Mouse (Mus musculus) heart, embryonic 10.5 days (tissue): ENCODE measurements at regions not wholly inside any gene's neighbourhood (a gene's known extent, or its start where the extent isn't known, plus 50 kb on each side); places are given as distances from the start of the nearest gene placed in this dataset.

ENCODE experiments used
- DNase-seq: peaks from one replicate; pipeline ENCODE4 v3.0.0-alpha.2; 2017; ENCODE audit warnings: low spot score
- H3K27ac ChIP-seq: fragments of 300-500 bp; sonication (generic); 2 replicates; pipeline ENCODE4 v1.5.1; 2016; ENCODE audit warnings: mild to moderate bottlenecking
- H3K27me3 ChIP-seq: fragments of 300-500 bp; sonication (generic); 2 replicates; pipeline ENCODE4 v1.6.1; 2016; ENCODE audit warnings: mild to moderate bottlenecking; ENCODE audit not compliant: poor library complexity, insufficient read depth, severe bottlenecking
- H3K36me3 ChIP-seq: fragments of 300-500 bp; sonication (generic); 2 replicates; pipeline ENCODE4 v1.6.1; 2016; ENCODE audit warnings: mild to moderate bottlenecking, moderate library complexity
- H3K4me1 ChIP-seq: fragments of 300-500 bp; sonication (generic); 2 replicates; pipeline ENCODE4 v1.6.1; 2016; ENCODE audit warnings: mild to moderate bottlenecking
- H3K4me3 ChIP-seq: fragments of 300-500 bp; sonication (generic); 2 replicates; pipeline ENCODE4 v1.5.1; 2016; ENCODE audit warnings: mild to moderate bottlenecking, moderate library complexity
- H3K9me3 ChIP-seq: fragments of 300-500 bp; sonication (generic); 2 replicates; pipeline ENCODE4 v1.6.1; 2016; ENCODE audit warnings: mild to moderate bottlenecking, moderate library complexity
- WGBS: fragments of 180-500 bp; shearing (Covaris S2); methylation state at CpG from one replicate; pipeline ENCODE4 v1.1.7; 2016; 5-methylcytosine and 5-hydroxymethylcytosine counted together

DNA sequence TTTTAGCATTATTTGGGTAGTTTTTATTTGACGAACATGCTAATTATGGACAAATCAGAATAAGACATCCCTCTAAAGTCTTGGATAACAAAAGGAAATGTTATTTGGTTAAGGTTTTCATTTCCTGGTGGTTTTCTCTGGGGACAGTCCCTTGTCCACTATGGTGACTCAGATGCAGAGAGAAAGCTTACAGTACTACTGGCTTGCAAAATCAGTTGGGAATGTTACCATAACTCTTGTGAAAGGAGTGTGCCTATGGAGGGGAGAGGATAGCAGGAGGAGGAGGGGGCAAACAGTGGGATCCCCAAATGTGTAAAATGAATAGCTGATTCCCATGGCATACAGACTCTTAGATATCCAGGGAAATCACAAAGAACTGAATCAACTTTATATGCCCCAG lies 122.7 kb upstream of the Kbtbd8 start:
- Histone ChIP-seq H3K4me1 (no peaks in the 10 kb centered on the region), H3K27ac (no peak overlapping the region), H3K4me3 (no peak overlapping the region), H3K36me3 (no peaks in the 10 kb centered on the region), H3K9me3 (no peaks in the 10 kb centered on the region), H3K27me3 (no peaks in the 10 kb centered on the region)
- no peak for DNase-seq
- 87% methylated on average over 1 of the region's 1 CpGs for WGBS

DNA sequence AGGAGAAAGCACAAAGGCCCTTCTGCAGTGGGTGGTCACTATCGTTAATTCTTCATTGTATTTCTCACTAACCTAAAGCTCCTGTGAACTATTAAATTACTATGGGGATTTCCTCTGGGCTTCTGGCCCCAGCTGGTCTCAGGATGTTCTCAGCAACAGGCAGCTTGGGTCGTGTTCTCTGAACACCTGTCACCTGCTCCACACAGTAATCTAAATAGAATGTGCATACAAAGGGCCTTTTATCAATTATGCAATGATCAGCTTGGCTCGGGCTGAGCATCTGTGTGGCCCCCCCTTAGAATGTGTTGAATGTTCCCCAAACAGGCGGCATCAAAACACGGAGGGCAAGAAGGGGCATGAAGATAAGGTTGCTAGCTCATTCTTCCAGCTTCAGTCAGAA lies 129.6 kb upstream of the Kbtbd8 start:
- Histone ChIP-seq H3K27ac (no peak overlapping the region), H3K4me1 (no peaks in the 10 kb centered on the region), H3K4me3 (no peak overlapping the region), H3K9me3 (no peaks in the 10 kb centered on the region), H3K27me3 (peaks cover 3% of the 10 kb centered on the region; the same call in 1 of the 2 replicates), H3K36me3 (no peaks in the 10 kb centered on the region)
- DNase-seq, result no peak
- 58% methylated on average over 5 of the region's 5 CpGs for whole genome bisulfite sequencing

GRCm38 (mm10) chr6:94986346-94986745 lies 130.7 kb upstream of the Kbtbd8 start:
- Histone ChIP-seq H3K4me3 (no peak overlapping the region), H3K9me3 (no peaks in the 10 kb centered on the region), H3K27ac (no peak overlapping the region), H3K27me3 (peaks cover 3% of the 10 kb centered on the region; the same call in 1 of the 2 replicates), H3K36me3 (no peaks in the 10 kb centered on the region), H3K4me1 (no peaks in the 10 kb centered on the region)
- no peak for DNase-seq
- WGBS, result 22% methylated on average over 4 of the region's 4 CpGs

GRCm38 (mm10) chr6:94984411-94984895 lies 132.6 kb upstream of the Kbtbd8 start:
- Histone ChIP-seq H3K27ac (no peak overlapping the region), H3K27me3 (peaks cover 3% of the 10 kb centered on the region; the same call in 1 of the 2 replicates), H3K4me3 (no peak overlapping the region), H3K4me1 (no peaks in the 10 kb centered on the region), H3K36me3 (no peaks in the 10 kb centered on the region), H3K9me3 (no peaks in the 10 kb centered on the region)
- 78% methylated on average over 3 of the region's 3 CpGs for whole genome bisulfite sequencing
- no peak for DNase-seq

DNA sequence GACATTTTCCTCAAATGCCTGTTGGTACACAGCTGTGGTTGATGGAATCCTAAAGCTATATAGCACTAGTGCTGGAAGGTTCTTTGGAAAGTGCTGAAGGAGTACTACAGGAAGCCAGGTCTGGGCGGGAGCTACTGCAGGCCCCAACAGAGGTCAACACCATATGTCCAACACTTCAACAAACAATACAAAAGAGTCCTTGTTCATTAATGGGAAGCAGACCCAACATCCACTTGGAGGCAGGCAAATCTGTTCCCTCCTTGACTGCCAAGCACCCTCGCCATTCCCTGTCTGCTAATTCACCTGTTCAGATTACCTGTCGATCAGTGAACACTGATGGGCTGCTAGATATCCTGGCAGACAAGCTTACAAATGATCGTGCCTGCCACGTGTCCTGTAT lies 148.4 kb upstream of the Kbtbd8 start:
- WGBS, result 61% methylated on average over 5 of the region's 5 CpGs
- Histone ChIP-seq H3K27ac (no peak overlapping the region), H3K36me3 (no peaks in the 10 kb centered on the region), H3K9me3 (no peaks in the 10 kb centered on the region), H3K27me3 (no peaks in the 10 kb centered on the region), H3K4me1 (peaks cover 13% of the 10 kb centered on the region), H3K4me3 (no peak overlapping the region)
- DNase-seq, result peak; percentile 68

DNA sequence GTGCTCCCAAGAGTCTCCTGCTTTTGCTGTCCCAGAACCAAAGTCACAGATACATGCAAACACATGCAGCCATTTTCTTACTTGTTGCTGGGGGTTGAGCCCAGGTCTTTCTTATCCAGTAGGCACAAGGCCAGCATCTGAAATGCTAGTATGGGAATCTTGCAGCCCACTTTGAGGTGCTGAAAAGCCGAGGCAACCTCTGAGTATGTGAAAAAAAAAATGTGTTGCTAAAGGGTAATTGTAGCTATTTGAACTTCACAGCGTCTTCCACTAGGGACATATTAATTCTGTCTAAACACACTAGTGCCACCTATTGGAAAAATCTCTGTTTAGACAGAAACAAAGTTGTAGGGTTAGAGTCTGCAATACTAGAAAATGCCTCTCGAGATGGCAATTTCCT lies 150.1 kb upstream of the Kbtbd8 start:
- H3K9me3 ChIP-seq, result no peaks in the 10 kb centered on the region
- H3K27ac ChIP-seq, result no peak overlapping the region
- no peaks in the 10 kb centered on the region for H3K27me3 ChIP-seq
- DNase-seq, result no peak
- peaks cover 31% of the 10 kb centered on the region for H3K4me1 ChIP-seq
- 13% methylated on average over 3 of the region's 3 CpGs for WGBS
- H3K36me3 ChIP-seq, result no peaks in the 10 kb centered on the region
- no peak overlapping the region for H3K4me3 ChIP-seq

GRCm38 (mm10) chr6:94963204-94963603 lies 153.8 kb upstream of the Kbtbd8 start:
- no peaks in the 10 kb centered on the region for H3K9me3 ChIP-seq
- H3K4me1 ChIP-seq, result peaks cover 31% of the 10 kb centered on the region
- 64% methylated on average over 4 of the region's 4 CpGs for WGBS
- 0 out of 2 replicates have a peak, but pooled peaks cover 5% of the 10 kb centered on the region for H3K27me3 ChIP-seq
- H3K27ac ChIP-seq, result no peak overlapping the region
- H3K4me3 ChIP-seq, result no peak overlapping the region
- no peaks in the 10 kb centered on the region for H3K36me3 ChIP-seq
- DNase-seq, result no peak

- H3K4me1 ChIP-seq, result peaks cover 31% of the 10 kb centered on the region
- no peak overlapping the region for H3K27ac ChIP-seq
- H3K27me3 ChIP-seq, result 0 out of 2 replicates have a peak, but pooled peaks cover 5% of the 10 kb centered on the region
- no peaks in the 10 kb centered on the region for H3K9me3 ChIP-seq
- no peak overlapping the region for H3K4me3 ChIP-seq
- DNase-seq, result peak; percentile 80
- no peaks in the 10 kb centered on the region for H3K36me3 ChIP-seq
- 14% methylated on average over 7 of the region's 7 CpGs for WGBS
Measured at GRCm38 (mm10) chr6:94962411-94963087, 154.5 kb upstream of the Kbtbd8 start.

- no peaks in the 10 kb centered on the region for H3K9me3 ChIP-seq
- no peak overlapping the region for H3K27ac ChIP-seq
- H3K27me3 ChIP-seq, result 0 out of 2 replicates have a peak, but pooled peaks cover 5% of the 10 kb centered on the region
- H3K36me3 ChIP-seq, result no peaks in the 10 kb centered on the region
- no peak overlapping the region for H3K4me3 ChIP-seq
- DNase-seq, result no peak
- WGBS, result 52% methylated on average over 1 of the region's 1 CpGs
- peaks cover 29% of the 10 kb centered on the region for H3K4me1 ChIP-seq
Measured at GRCm38 (mm10) chr6:94961821-94962220, 155.2 kb upstream of the Kbtbd8 start.

DNA sequence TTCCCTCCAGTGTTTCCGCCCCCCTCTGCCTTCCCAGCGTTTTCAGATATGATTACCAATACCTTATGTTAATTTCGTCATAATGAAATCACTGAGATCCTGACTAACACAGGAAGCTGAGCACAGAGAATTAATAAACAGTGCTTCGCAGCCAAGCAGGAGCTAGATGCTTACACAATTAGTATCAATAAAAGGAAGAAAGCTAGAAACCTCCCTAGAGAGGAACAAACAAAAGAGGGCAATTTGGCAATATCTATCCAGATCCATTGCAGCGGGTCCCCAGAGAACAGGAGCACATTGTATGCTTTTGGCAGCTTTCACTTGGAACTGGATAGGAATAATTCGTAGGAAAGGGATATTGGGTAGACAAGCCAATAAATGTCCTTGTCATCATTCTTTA lies 159.1 kb upstream of the Kbtbd8 start:
- WGBS, result 82% methylated on average over 6 of the region's 6 CpGs
- Histone ChIP-seq H3K27ac (no peak overlapping the region), H3K36me3 (no peaks in the 10 kb centered on the region), H3K9me3 (no peaks in the 10 kb centered on the region), H3K4me1 (peaks cover 20% of the 10 kb centered on the region; the same call in 1 of the 2 replicates), H3K4me3 (no peak overlapping the region), H3K27me3 (0 out of 2 replicates have a peak, but pooled peaks cover 5% of the 10 kb centered on the region)
- DNase-seq, result no peak

DNA sequence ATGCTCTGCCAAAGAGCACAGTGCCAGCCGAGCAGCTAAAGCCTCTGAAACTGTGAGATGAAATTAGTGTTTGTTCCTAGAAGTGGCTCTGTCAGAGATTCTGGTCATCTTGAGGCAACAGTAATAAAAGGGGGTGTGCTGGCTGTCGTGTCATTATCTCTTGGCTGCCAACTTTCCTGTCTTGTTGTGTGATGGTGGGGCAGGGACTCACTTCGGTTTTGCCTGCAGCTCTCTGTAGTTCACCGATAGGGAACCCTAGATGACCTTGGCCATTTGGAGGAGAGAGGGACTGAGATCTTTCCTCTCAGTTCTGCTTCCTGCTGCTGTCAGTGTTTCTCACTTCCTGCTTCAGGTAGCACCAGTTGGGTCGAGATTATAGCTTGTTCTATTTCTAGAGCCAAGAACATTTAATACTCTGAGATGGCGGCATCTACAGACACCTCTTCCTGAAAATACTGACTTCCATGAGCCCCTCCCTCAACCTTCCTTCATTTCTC lies 159.8 kb upstream of the Kbtbd8 start:
- Histone ChIP-seq H3K4me1 (peaks cover 12% of the 10 kb centered on the region; the same call in 1 of the 2 replicates), H3K27me3 (0 out of 2 replicates have a peak, but pooled peaks cover 5% of the 10 kb centered on the region), H3K27ac (no peak overlapping the region), H3K4me3 (no peak overlapping the region), H3K9me3 (no peaks in the 10 kb centered on the region), H3K36me3 (no peaks in the 10 kb centered on the region)
- WGBS, result 65% methylated on average over 6 of the region's 6 CpGs
- DNase-seq, result no peak

DNA sequence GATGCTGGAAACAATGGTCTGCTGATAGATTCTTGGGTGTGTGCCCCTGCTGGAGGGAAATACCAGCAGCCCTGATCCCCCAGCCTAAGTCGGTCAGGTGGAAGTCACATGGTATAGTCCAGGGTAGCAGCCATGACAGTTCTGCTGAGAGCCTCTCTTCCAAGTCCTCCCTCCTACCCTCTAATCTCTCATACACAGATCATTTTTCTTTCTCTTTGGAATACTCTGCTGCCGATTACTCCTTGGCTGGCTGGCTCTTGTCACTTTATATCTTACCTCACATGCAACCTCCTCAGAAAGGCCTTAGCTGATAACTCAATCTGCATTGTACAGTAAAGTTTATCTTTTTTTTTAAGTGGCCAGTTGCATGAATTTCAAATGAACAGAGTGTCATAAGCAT lies 162.5 kb upstream of the Kbtbd8 start:
- no peaks in the 10 kb centered on the region for H3K9me3 ChIP-seq
- H3K27ac ChIP-seq, result no peak overlapping the region
- peaks cover 14% of the 10 kb centered on the region for H3K27me3 ChIP-seq
- 56% methylated on average over 2 of the region's 2 CpGs for WGBS
- no peaks in the 10 kb centered on the region for H3K36me3 ChIP-seq
- H3K4me3 ChIP-seq, result no peak overlapping the region
- no peak for DNase-seq
- no peaks in the 10 kb centered on the region for H3K4me1 ChIP-seq

DNA sequence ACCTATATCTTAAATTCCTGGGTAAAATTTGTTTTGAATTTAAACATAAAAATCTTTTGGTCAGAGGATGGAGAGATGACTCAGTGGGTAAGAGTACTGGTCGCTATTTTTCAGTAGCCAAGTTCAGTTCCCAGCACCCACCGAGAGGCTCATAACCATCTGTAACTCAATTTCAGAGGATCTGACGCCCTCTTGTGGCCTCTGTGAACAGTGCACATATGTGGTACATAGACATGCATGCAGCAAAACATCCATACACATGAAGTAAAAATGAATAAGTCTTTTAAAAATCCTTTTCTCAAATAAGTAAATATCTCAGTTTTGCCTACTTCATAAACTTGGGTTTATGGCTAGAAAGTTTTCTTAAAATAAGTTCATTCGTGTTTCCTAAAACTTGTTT lies 163.4 kb upstream of the Kbtbd8 start:
- Histone ChIP-seq H3K27me3 (peaks cover 9% of the 10 kb centered on the region), H3K4me3 (no peak overlapping the region), H3K36me3 (no peaks in the 10 kb centered on the region), H3K27ac (no peak overlapping the region), H3K9me3 (no peaks in the 10 kb centered on the region), H3K4me1 (no peaks in the 10 kb centered on the region)
- 78% methylated on average over 4 of the region's 4 CpGs for WGBS
- DNase-seq, result peak; percentile 22
